Mouse (Mus musculus) kidney, postnatal 0 days (tissue): ENCODE measurements at regions not wholly inside any gene's neighbourhood (a gene's known extent, or its start where the extent isn't known, plus 50 kb on each side); places are given as distances from the start of the nearest gene placed in this dataset.
A peak's percentile ranks its signal among the peaks of the same experiment; 100 is the strongest.

Experiments
- ATAC-seq: fragments of 200-750 bp; cut with Nextera tagmentation; replicated peaks from 2 replicates; pipeline ENCODE4 v1.8.0; 2017; ENCODE audit warnings: low read depth, moderate number of reproducible peaks, moderate TSS enrichment, moderate library complexity; ENCODE audit not compliant: low FRiP score
- DNase-seq: peaks from one replicate; pipeline ENCODE4 v3.0.0-alpha.2; 2016; ENCODE audit warnings: low spot score
- H3K27ac ChIP-seq: fragments of 300-500 bp; sonication (generic); 2 replicates; pipeline ENCODE4 v1.5.1; 2014; ENCODE audit warnings: mild to moderate bottlenecking
- H3K27me3 ChIP-seq: fragments of 300-500 bp; sonication (generic); 2 replicates; pipeline ENCODE4 v1.6.1; 2014; ENCODE audit warnings: low read length, mixed read lengths; ENCODE audit not compliant: insufficient read depth
- H3K36me3 ChIP-seq: fragments of 300-500 bp; sonication (generic); 2 replicates; pipeline ENCODE4 v1.6.1; 2014; ENCODE audit warnings: low read length, mixed read lengths; ENCODE audit not compliant: insufficient read depth
- H3K4me1 ChIP-seq: fragments of 300-500 bp; sonication (generic); replicated peaks from 2 replicates; pipeline ENCODE4 v1.6.1; 2014; ENCODE audit warnings: antibody characterized with exemption, low read length, mixed read lengths; ENCODE audit not compliant: insufficient read depth
- H3K4me2 ChIP-seq: fragments of 300-500 bp; sonication (generic); 2 replicates; pipeline ENCODE4 v1.6.1; 2014; ENCODE audit warnings: mild to moderate bottlenecking, low read length, moderate library complexity, mixed read lengths
- H3K4me3 ChIP-seq: fragments of 300-500 bp; sonication (generic); replicated peaks from 2 replicates; pipeline ENCODE4 v1.5.1; 2014; ENCODE audit warnings: low read depth, low read length
- H3K9ac ChIP-seq: fragments of 300-500 bp; sonication (generic); 2 replicates; pipeline ENCODE4 v1.6.1; 2014; ENCODE audit warnings: low read depth, low read length
- H3K9me3 ChIP-seq: fragments of 300-500 bp; sonication (generic); replicated peaks from 2 replicates; pipeline ENCODE4 v1.6.1; 2016; ENCODE audit warnings: low read length, inconsistent platforms, mixed read lengths
- CTCF ChIP-seq: IDR thresholded peaks from 2 replicates; pipeline ENCODE4 v1.5.1; 2016; ENCODE audit warnings: antibody characterized with exemption, low read depth, mild to moderate bottlenecking, moderate library complexity
- WGBS: fragments of 180-500 bp; shearing (Covaris S2); extraction: QIAGEN DNeasy Blood & Tissue Kit; methylation state at CpG from one replicate; pipeline ENCODE4 v1.1.7; 2014; 5-methylcytosine and 5-hydroxymethylcytosine counted together

GRCm38 (mm10) chr5:54178966-54179547, 180.8 kb downstream of the Stim2 start:
- TF ChIP-seq CTCF, result no peak
- H3K9ac ChIP-seq, result no peak overlapping the region
- H3K9me3 ChIP-seq, result no peaks in the 10 kb centered on the region; the same call in 1 of the 2 replicates
- H3K4me3 ChIP-seq, result no peak overlapping the region
- H3K36me3 ChIP-seq, result no peaks in the 10 kb centered on the region
- H3K4me1 ChIP-seq, result 0 out of 2 replicates have a peak, but pooled peaks cover 5% of the 10 kb centered on the region
- H3K4me2 ChIP-seq, result no peak overlapping the region
- DNase-seq (no peak), ATAC-seq (no peak)
- H3K27me3 ChIP-seq, result no peaks in the 10 kb centered on the region
- no peak overlapping the region for H3K27ac ChIP-seq
- 53% methylated on average over 13 of the region's 13 CpGs for WGBS

DNA sequence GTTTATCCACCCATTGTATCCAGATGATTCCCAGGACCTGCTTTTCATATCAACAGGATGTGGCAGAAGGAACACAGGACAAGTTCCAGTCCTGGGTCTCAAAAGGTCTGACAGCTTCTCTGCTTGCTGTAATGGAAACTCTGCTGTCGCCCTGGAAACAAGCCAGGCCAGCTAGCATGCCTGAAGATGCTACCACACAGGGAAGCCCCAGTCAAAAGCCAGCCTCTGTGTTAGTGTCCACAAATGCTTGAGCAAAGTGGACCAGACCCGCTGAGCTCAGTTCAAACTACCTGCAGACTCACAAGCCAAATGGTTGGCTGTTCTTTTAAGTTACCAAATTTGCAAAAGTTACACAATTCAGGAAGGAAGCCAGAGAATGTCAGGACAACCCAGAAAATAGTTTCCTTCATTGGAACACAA, 181.9 kb downstream of the Stim2 start:
- DNase-seq (peak; percentile 41), ATAC-seq (no peak)
- H3K4me3 ChIP-seq, result no peak overlapping the region
- H3K36me3 ChIP-seq, result no peaks in the 10 kb centered on the region
- H3K27ac ChIP-seq, result no peak overlapping the region
- no peak overlapping the region for H3K4me2 ChIP-seq
- no peak for TF ChIP-seq CTCF
- 65% methylated on average over 2 of the region's 2 CpGs for WGBS
- 0 out of 2 replicates have a peak, but pooled peaks cover 5% of the 10 kb centered on the region for H3K4me1 ChIP-seq
- H3K9me3 ChIP-seq, result no peaks in the 10 kb centered on the region
- no peak overlapping the region for H3K9ac ChIP-seq
- no peaks in the 10 kb centered on the region for H3K27me3 ChIP-seq

DNA sequence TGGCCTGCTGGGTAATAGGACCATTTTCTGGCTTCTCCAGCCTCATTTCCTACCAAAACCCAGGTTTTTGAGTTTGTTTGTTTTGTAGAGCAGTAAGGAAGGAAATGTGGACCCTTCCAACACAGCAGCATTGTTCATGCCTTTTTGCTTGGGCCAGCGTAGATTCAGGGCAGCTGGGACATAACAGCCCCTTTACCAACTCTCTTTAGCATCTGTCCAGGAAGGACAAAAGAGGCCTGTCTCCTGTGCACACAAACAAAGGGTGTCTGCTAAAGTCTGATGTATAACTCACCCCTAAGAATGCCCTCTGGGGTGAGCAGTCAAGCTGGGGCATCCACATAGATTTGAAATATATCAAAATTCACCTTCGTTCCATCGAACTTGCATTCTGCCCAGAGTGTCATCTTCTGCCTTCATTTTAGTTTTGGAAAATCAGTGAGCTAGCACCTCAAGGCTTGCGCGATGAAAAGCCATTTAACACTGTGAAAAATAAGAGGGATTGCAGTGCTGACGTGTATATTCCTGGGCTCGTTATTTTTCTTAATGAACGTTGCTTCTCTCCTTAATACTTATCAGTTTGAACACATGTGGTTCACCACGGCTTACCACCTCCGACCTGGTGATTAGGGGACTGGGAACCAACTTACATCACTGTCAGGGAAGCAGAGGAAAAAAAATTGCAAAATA, 182.5 kb downstream of the Stim2 start:
- H3K27ac ChIP-seq, result no peak overlapping the region
- WGBS, result 66% methylated on average over 10 of the region's 10 CpGs
- no peak overlapping the region for H3K4me3 ChIP-seq
- no peak for TF ChIP-seq CTCF
- H3K36me3 ChIP-seq, result no peaks in the 10 kb centered on the region
- H3K9ac ChIP-seq, result no peak overlapping the region
- no peaks in the 10 kb centered on the region for H3K27me3 ChIP-seq
- no peaks in the 10 kb centered on the region for H3K9me3 ChIP-seq
- 0 out of 2 replicates have a peak, but pooled peaks cover 5% of the 10 kb centered on the region for H3K4me1 ChIP-seq
- H3K4me2 ChIP-seq, result no peak overlapping the region
- DNase-seq, result no peak
- no peak for ATAC-seq

- ATAC-seq (no peak), DNase-seq (no peak)
- Histone ChIP-seq H3K9ac (no peak overlapping the region), H3K27me3 (no peaks in the 10 kb centered on the region), H3K4me1 (0 out of 2 replicates have a peak, but pooled peaks cover 5% of the 10 kb centered on the region), H3K27ac (no peak overlapping the region), H3K4me3 (no peak overlapping the region), H3K9me3 (no peaks in the 10 kb centered on the region), H3K36me3 (no peaks in the 10 kb centered on the region), H3K4me2 (no peak overlapping the region)
- TF ChIP-seq CTCF, result no peak
- WGBS, result 32% methylated on average over 13 of the region's 13 CpGs
These were observed 183.1 kb downstream of the Stim2 start for GRCm38 (mm10) chr5:54181327-54181863.

GRCm38 (mm10) chr5:54182754-54183153, 184.5 kb downstream of the Stim2 start:
- whole genome bisulfite sequencing, result 92% methylated on average over 4 of the region's 4 CpGs
- TF ChIP-seq CTCF, result no peak
- ATAC-seq, result no peak
- H3K27ac ChIP-seq, result no peak overlapping the region
- no peaks in the 10 kb centered on the region for H3K36me3 ChIP-seq
- H3K9ac ChIP-seq, result no peak overlapping the region
- H3K4me2 ChIP-seq, result no peak overlapping the region
- DNase-seq, result no peak
- H3K4me1 ChIP-seq, result 0 out of 2 replicates have a peak, but pooled peaks cover 5% of the 10 kb centered on the region
- H3K4me3 ChIP-seq, result no peak overlapping the region
- H3K27me3 ChIP-seq, result no peaks in the 10 kb centered on the region
- H3K9me3 ChIP-seq, result no peaks in the 10 kb centered on the region

DNA sequence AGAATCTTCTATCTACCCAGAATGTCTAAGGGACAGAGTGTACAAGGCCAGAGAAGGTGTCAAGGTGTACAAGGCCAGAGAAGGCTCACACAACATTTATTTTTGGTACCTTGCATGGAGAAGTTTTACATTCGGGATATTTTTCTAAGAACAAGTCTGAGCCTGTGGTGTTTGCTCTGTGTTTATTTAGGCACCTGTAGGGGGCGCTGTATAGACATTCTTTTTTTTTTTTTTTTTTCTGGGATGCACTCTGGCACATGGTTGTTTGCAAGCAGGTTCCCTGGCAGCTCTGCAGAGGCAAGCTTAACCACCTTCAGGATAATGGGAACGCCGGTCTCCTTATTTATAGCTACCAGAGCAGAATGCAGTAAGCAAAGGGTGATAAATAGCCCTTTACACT, 187.4 kb downstream of the Stim2 start:
- Histone ChIP-seq H3K4me2 (no peak overlapping the region), H3K9me3 (no peaks in the 10 kb centered on the region), H3K9ac (no peak overlapping the region), H3K27ac (no peak overlapping the region), H3K4me3 (no peak overlapping the region), H3K27me3 (no peaks in the 10 kb centered on the region), H3K4me1 (no peaks in the 10 kb centered on the region), H3K36me3 (no peaks in the 10 kb centered on the region)
- 54% methylated on average over 4 of the region's 4 CpGs for WGBS
- ATAC-seq (no peak), DNase-seq (no peak)
- peak; percentile 28; the same call in 1 of the 2 replicates for TF ChIP-seq CTCF
